Mouse (Mus musculus) myocyte (in vitro differentiated cells): ENCODE measurements around the gene Grik1. TPM values are rescaled to one million over a fixed set of nuclear protein-coding genes. Genes with fewer than 3 reads are reported as not detected.

Experiments
- H3K27me3 ChIP-seq: one replicate; pipeline ENCODE4 v1.6.1; 2011; ENCODE audit not compliant: control insufficient read depth, insufficient read depth, insufficient read length
- H3K36me3 ChIP-seq: one replicate; pipeline ENCODE4 v1.6.1; 2011; ENCODE audit not compliant: control insufficient read depth, insufficient read depth
- H3K4me2 ChIP-seq: one replicate; pipeline ENCODE4 v1.6.1; 2011; ENCODE audit warnings: low read depth, control low read depth
- H3K4me3 ChIP-seq: one replicate; pipeline ENCODE4 v1.5.1; 2011; ENCODE audit warnings: mild to moderate bottlenecking, control low read depth, moderate library complexity
- H3K79me2 ChIP-seq: one replicate; pipeline ENCODE4 v1.6.1; 2011; ENCODE audit not compliant: control insufficient read depth, insufficient read depth
- H3ac ChIP-seq: one replicate; pipeline ENCODE4 v1.6.1; 2011; ENCODE audit not compliant: control insufficient read depth, insufficient read length
- CEBPB ChIP-seq: IDR thresholded peaks from 2 replicates; pipeline ENCODE4 v1.6.1; 2011; ENCODE audit warnings: mild to moderate bottlenecking, moderate library complexity; ENCODE audit not compliant: poor library complexity, insufficient read depth, severe bottlenecking
- E2F4 ChIP-seq: IDR thresholded peaks from one replicate; pipeline ENCODE4 v1.6.1; 2011; ENCODE audit warnings: mild to moderate bottlenecking, control low read depth, moderate library complexity; ENCODE audit not compliant: insufficient read depth
- MAX ChIP-seq: IDR thresholded peaks from one replicate; pipeline ENCODE4 v1.6.1; 2011; ENCODE audit warnings: low read depth, mild to moderate bottlenecking, control low read depth
- MYOD1 ChIP-seq, 3 experiments: IDR thresholded peaks; one replicate each; pipeline ENCODE4 v1.6.1; 2011; ENCODE audit warnings: control low read depth in 2 of 3, low read depth in 2 of 3, mild to moderate bottlenecking in 2 of 3, moderate library complexity in 1 of 3; ENCODE audit not compliant: insufficient read length in 2 of 3, control insufficient read depth in 1 of 3
- MYOG ChIP-seq, 3 experiments: IDR thresholded peaks; one replicate each; pipeline ENCODE4 v1.6.1; 2011; ENCODE audit warnings: control low read depth in 2 of 3, low read depth in 2 of 3, mild to moderate bottlenecking in 2 of 3; ENCODE audit not compliant: insufficient read length in 2 of 3, control insufficient read depth in 1 of 3, insufficient read depth in 1 of 3
- POLR2A ChIP-seq: IDR thresholded peaks from one replicate; pipeline ENCODE4 v1.6.1; 2011; ENCODE audit warnings: low read depth, mild to moderate bottlenecking, control low read depth, moderate library complexity; ENCODE audit not compliant: insufficient read length
- POLR2AphosphoS2 ChIP-seq: IDR thresholded peaks from one replicate; pipeline ENCODE4 v1.6.1; 2011; ENCODE audit warnings: low read depth, control low read depth; ENCODE audit not compliant: insufficient read length
- REST ChIP-seq: IDR thresholded peaks from one replicate; pipeline ENCODE4 v1.6.1; 2011; ENCODE audit warnings: mild to moderate bottlenecking, control low read depth, moderate library complexity; ENCODE audit not compliant: insufficient read depth, insufficient read length
- SRF ChIP-seq: IDR thresholded peaks from one replicate; pipeline ENCODE4 v1.6.1; 2011; ENCODE audit warnings: low read depth; ENCODE audit not compliant: control insufficient read depth, insufficient read length
- TCF12 ChIP-seq: IDR thresholded peaks from one replicate; pipeline ENCODE4 v1.6.1; 2011; ENCODE audit warnings: mild to moderate bottlenecking, control low read depth; ENCODE audit not compliant: poor library complexity, insufficient read depth, severe bottlenecking
- TCF3 ChIP-seq: IDR thresholded peaks from one replicate; pipeline ENCODE4 v1.6.1; 2011; ENCODE audit warnings: low read depth, control low read depth; ENCODE audit not compliant: insufficient read length
- USF1 ChIP-seq: IDR thresholded peaks from one replicate; pipeline ENCODE4 v1.6.1; 2011; ENCODE audit warnings: low read depth, mild to moderate bottlenecking, control low read depth, moderate library complexity
- polyA plus RNA-seq: library from polyadenylated mRNA; unstranded; fragments of >200 nt; fragmentation: generic; extraction: Trizol; gene quantifications from one replicate; pipeline ENCODE4 v1.2.1, GENCODE M21; 2012; ENCODE audit warnings: missing spikeins

Gene Grik1
- polyA plus RNA-seq, 1 experiment: not detected

DNA sequence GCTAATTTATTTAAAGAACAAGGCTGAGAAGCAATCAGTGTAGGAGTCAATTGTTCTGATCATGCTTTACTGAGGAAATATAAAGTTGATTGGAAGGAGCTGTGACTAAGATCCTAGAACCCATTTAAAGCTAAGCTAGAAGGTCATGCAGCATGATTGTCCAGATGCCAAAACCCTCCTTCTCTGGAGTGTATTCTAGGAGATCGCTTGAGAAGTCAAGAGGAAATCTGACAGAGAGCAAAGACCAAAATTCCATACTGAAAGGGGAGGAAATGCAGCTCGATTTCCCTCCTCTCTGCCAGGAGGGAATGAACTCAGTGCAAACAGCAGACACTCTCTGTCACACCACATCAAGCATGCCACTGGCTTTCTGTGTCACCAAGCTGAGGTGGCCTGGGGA, 378.9 kb downstream of the Grik1 start:
- Histone ChIP-seq H3K79me2 (no peaks in the 10 kb centered on the region), H3ac (no peak overlapping the region), H3K36me3 (no peaks in the 10 kb centered on the region), H3K4me3 (no peak overlapping the region), H3K27me3 (no peaks in the 10 kb centered on the region), H3K4me2 (no peak overlapping the region)
- TF ChIP-seq TCF12: no peak

DNA sequence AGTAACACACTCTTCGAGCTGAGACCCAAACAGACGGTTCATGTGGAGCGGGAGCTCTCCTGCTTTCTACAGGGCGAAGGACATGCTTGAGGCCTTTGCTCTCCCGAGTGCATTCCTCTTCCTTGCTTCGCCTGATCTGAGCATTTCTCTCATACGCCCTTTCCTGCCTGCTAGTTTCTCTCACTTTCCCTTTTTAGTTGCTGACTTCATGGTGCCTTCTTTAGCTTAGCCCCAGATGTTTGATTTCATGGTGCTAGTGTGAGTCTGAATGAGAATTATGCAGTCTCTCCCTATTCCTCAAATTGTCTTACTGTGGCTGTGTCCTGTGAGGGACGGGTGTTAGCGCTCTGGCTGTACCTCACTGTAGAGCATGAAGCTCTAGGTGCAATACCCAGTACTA, 388.0 kb downstream of the Grik1 start:
- Histone ChIP-seq H3K4me3 (no peak overlapping the region), H3K27me3 (no peaks in the 10 kb centered on the region), H3K36me3 (no peaks in the 10 kb centered on the region), H3K4me2 (no peak overlapping the region), H3K79me2 (no peaks in the 10 kb centered on the region), H3ac (peak overlapping the region; percentile 45)
- TF ChIP-seq E2F4: no peak
- TF ChIP-seq USF1: no peak
- TF ChIP-seq SRF: no peak
- no peak for TF ChIP-seq TCF3

DNA sequence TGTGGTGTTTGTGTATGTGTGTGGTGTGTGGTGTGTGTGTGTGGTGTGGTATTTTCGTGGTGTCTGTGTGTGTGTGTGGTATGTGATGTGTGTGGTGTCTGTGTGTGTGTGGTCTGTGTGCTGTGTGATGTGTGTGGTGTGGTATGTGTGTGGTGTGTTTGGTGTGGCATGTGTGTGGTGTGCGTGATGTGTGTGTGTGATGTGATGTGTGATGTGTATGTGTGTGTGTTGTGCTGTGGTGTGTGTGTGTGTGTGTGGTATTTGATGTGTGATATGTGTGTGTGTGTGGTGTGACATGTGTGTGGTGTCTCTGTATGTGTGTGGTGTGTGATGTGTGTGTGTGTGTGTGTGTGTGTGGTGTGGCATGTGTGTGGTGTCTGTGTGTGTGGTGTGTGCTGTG, 388.9 kb downstream of the Grik1 start:
- H3K4me2 ChIP-seq: no peak overlapping the region
- H3K79me2 ChIP-seq: no peaks in the 10 kb centered on the region
- TF ChIP-seq REST (no peak), TCF12 (no peak), SRF (no peak), MAX (no peak), POLR2A (no peak), USF1 (no peak), E2F4 (no peak), TCF3 (no peak)
- peak overlapping the region; percentile 45 for H3ac ChIP-seq
- H3K4me3 ChIP-seq: no peak overlapping the region
- H3K27me3 ChIP-seq: no peaks in the 10 kb centered on the region
- no peaks in the 10 kb centered on the region for H3K36me3 ChIP-seq

DNA sequence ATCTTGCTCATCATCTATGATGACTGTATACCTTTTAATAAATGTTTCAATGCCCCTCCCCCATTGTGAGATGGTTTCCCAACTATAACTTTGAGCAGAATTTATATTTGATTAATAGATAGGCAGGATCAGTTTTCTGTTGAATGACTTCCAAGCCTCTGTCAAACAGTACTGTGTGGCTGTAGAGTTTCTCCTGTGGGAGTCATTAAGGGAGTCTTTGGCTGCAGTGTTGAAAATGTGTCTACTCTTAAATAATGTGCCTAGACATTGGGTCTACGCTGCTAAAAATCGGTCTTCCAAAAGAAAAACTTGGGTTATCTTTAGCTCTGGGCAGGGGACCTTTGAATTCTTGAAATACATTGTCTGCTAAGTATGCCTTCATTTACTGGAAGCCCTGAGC, 414.1 kb downstream of the Grik1 start:
- no peak for TF ChIP-seq POLR2AphosphoS2
- TF ChIP-seq MYOD1 (IDR thresholded peaks at IDR 0.05; ENCODE audit: control insufficient read depth in 1 of 3, insufficient read length in 2 of 3, low read depth in 2 of 3): no peak
- TF ChIP-seq TCF12: no peak
- no peak for TF ChIP-seq MAX
- TF ChIP-seq REST: no peak
- H3ac ChIP-seq: no peak overlapping the region
- no peaks in the 10 kb centered on the region for H3K36me3 ChIP-seq
- H3K79me2 ChIP-seq: no peaks in the 10 kb centered on the region
- no peak overlapping the region for H3K4me2 ChIP-seq
- H3K27me3 ChIP-seq: no peaks in the 10 kb centered on the region
- H3K4me3 ChIP-seq: no peak overlapping the region

DNA sequence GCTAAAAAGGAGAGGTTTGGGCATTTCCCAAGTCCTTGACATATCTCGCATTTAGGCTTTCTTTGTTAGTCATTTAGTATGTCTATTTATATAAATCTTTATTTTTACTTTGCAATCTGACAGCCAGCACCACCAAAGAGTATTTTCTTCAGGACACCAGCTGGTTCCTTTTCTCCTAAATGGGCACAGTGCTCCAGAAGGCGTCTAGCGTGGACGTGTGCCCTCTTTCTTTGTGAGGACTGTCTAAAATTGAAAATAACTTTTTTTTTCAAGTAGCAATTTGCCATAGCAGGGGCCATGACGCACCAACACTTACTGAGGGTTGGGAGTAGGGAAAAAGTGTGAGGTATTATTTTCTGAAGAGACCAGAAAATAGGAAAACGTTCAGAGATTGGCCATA, 425.5 kb downstream of the Grik1 start:
- Histone ChIP-seq H3K27me3 (no peaks in the 10 kb centered on the region), H3ac (no peak overlapping the region), H3K36me3 (no peaks in the 10 kb centered on the region), H3K79me2 (no peaks in the 10 kb centered on the region), H3K4me3 (no peak overlapping the region), H3K4me2 (no peak overlapping the region)
- no peak for TF ChIP-seq MAX
- no peak for TF ChIP-seq TCF12
- TF ChIP-seq REST: no peak
- no peak for TF ChIP-seq POLR2A
- TF ChIP-seq CEBPB: no peak
- no peak for TF ChIP-seq MYOD1 (IDR thresholded peaks at IDR 0.05; ENCODE audit: control insufficient read depth in 1 of 3, insufficient read length in 2 of 3, low read depth in 2 of 3)
- TF ChIP-seq POLR2AphosphoS2: no peak
- TF ChIP-seq MYOG (IDR thresholded peaks at IDR 0.05; ENCODE audit: control insufficient read depth in 1 of 3, insufficient read depth in 1 of 3, insufficient read length in 2 of 3, low read depth in 2 of 3): no peak
- TF ChIP-seq E2F4: no peak
- no peak for TF ChIP-seq TCF3
- TF ChIP-seq USF1: no peak
- no peak for TF ChIP-seq SRF

DNA sequence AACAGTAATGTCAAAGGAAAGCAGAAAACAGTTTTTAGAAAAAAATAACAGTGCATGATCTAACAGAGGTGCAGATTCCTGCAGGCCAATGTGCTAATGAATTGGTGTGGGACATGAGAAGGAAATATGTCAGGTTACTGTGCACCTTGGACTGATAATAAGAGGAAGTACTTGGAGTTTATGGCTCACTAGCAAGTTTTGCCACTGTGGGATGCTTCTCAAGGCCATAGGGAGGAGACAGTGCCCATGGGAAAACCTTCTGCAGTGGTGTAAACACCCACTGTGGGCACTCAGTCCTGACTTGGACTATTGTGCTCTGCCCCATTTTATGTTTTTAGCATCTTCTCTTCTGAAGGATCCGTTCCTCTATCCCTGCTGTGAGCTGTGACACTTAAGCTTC, 428.3 kb downstream of the Grik1 start:
- H3K36me3 ChIP-seq: no peaks in the 10 kb centered on the region
- H3K79me2 ChIP-seq: no peaks in the 10 kb centered on the region
- TF ChIP-seq SRF (no peak), REST (no peak), TCF12 (no peak), CEBPB (no peak), POLR2AphosphoS2 (no peak), MAX (no peak), POLR2A (no peak), E2F4 (no peak), TCF3 (no peak), MYOD1 (IDR thresholded peaks at IDR 0.05; ENCODE audit: control insufficient read depth in 1 of 3, insufficient read length in 2 of 3, low read depth in 2 of 3) (no peak), MYOG (IDR thresholded peaks at IDR 0.05; ENCODE audit: control insufficient read depth in 1 of 3, insufficient read depth in 1 of 3, insufficient read length in 2 of 3, low read depth in 2 of 3) (no peak), USF1 (no peak)
- no peak overlapping the region for H3ac ChIP-seq
- no peak overlapping the region for H3K4me2 ChIP-seq
- no peaks in the 10 kb centered on the region for H3K27me3 ChIP-seq
- no peak overlapping the region for H3K4me3 ChIP-seq
